Mouse (Mus musculus) brown adipose tissue, adult 24 weeks (tissue): Measurements from ENCODE around the gene Anp32e. TPM values are rescaled to one million over a fixed set of nuclear protein-coding genes. Genes with fewer than 3 reads are reported as not detected.
A peak's percentile ranks its signal among the peaks of the same experiment; 100 is the strongest.
"Not testable (repeated sequence)": the region's sequence is repeated elsewhere in the genome, so short reads cannot be mapped to it uniquely, and the experiment has no call there.

Source experiments
- H3K27ac ChIP-seq: fragments of 200-500 bp; replicated peaks from 2 replicates; pipeline ENCODE4 v1.5.1; 2012; ENCODE audit warnings: low read depth, mild to moderate bottlenecking, low read length
- H3K4me1 ChIP-seq: fragments of 200-500 bp; 2 replicates; pipeline ENCODE4 v1.6.1; 2012; ENCODE audit warnings: low read length, mixed read lengths; ENCODE audit not compliant: control insufficient read depth, insufficient read depth, insufficient read length
- H3K4me3 ChIP-seq: fragments of 200-500 bp; 2 replicates; pipeline ENCODE4 v1.5.1; 2012; ENCODE audit warnings: low read depth, mild to moderate bottlenecking, low read length, moderate library complexity; ENCODE audit not compliant: insufficient read depth
- polyA plus RNA-seq: library from polyadenylated mRNA; stranded (reverse); fragments of >200 nt; gene quantifications from 2 replicates; pipeline ENCODE4 v1.2.4, GENCODE M21; 2012; ENCODE audit not compliant: missing spikeins, insufficient read depth, insufficient read length

Anp32e gene
- polyA plus RNA-seq: 78.5 and 88.8 TPM in 2 replicates

DNA sequence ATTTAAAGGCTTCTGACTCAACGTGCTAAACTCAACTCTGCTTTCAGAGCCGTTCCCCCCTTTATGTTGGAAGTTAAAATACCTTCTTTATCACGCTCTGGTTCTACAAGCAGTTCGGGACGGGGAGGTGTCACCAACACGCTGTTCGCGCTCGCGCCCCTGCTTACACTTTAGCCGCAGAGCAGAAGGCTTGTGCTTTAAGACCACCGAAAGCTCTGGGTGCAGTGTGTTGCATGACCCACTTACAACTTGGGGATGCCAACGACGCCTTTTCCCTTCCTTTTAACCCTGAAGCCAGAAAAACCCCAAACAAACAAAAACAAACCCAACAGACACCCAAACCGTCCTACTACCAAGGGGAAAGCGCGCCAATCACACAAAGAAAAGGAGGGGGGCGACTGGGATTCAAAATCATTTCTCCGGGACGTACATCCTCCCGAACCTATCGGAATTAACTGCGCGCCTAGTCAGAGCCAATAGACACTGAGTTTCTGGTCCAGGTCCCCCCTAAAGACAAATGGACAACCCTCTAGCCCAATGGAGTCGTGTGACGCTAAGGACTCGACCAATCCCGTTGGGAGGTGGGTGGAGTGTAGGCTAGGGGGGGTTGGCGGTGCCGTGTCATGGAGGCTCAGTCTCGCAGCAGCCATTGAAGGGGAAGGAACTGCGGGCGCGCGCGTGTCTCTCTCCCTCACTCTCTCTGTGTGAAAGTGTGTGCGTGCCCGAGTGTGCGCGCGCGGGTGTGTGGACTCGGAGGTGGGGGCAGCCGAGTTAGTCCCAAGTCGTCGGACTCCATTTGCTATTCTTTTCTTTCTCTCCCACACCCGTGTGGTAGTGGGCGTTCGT is at the start of gene Anp32e:
Gene Anp32e (plus strand): TSS at position 589 of the 846 bp plus-strand sequence.
- Histone ChIP-seq H3K4me1 (no peaks in the 10 kb centered on the region), H3K27ac (peak within 1 kb of the TSS; percentile 83), H3K4me3 (peak within 1 kb of the TSS; percentile 99)

DNA sequence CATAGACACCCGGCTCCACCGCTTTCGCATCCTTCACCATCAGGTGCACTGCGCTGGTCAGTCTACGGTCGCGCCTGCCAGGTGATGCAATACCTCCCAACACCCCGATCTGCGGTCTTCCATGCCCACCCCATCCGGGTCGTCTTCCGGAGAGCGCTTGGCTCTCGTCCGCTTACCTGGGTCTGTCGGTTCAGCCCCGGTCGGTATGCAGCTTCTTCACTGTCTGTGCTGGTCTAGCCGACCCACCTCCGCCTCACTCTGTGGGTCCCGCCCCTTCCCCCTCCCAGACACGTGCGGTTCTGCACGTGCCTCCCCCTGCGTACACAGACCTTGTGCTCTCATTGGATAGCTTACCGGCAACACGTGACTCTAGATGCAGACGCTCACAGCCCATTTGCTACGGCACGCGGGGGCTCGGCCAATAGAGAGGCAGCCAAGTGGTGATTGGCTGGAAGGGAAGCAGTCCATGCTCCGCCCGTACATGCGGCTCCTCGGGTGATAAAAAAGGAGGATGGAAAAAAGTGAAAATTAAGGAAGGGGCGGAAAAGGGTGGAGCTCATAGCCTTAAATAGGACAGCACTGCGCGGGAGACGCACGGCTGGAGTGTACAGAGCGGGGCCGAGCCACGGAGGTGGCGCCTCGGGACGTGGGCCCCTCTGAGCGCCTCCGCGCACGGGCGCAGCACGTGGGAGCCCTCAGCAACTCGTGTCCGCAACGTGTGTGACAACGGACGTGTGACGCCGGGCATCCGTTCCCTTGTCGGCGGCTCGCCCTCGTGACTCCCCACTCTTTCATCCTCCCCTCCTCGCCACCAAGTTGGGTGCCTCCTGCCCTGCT is 46.8 kb upstream of the Anp32e start, which contains the start of gene Ciart:
Gene Ciart (minus strand): TSS at position 273 of the 837 bp plus-strand sequence.
- Histone ChIP-seq H3K4me1 (no peaks in the 10 kb centered on the region), H3K4me3 (peak within 1 kb of the TSS; percentile 56), H3K27ac (peak within 1 kb of the TSS; percentile 36)

DNA sequence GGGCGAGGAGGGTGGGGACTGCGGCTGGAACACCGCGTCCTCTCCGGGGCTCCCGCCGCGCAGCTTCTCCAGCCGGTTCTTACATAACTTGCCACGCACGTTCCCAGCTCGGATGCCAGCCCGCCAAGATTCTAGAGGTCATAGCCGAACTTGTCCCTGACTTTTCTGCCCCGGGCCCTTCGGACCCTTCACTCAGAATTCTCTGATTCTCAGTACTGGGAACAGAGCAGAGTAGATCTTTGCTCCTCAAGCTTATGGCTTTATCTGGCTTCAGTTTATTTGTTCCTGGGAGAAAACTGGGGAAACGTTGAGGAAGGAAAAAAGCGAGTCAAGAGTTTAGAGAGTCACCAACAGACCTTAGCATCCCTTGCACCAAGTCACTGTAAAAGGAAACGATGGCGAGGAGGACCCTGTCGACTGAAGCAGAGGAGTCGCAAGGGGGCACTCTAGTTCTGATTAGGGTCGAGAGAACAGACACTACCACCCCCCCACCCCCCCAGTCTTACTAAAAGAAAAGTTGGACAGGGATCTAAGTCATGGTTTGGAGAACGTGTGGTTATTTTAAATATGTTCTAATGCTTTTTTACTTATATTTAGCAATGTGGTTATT is 46.1 kb upstream of the Anp32e start:
- H3K4me1 ChIP-seq: no peaks in the 10 kb centered on the region
- H3K4me3 ChIP-seq: peak overlapping the region; percentile 47
- H3K27ac ChIP-seq: peak overlapping the region; percentile 36

DNA sequence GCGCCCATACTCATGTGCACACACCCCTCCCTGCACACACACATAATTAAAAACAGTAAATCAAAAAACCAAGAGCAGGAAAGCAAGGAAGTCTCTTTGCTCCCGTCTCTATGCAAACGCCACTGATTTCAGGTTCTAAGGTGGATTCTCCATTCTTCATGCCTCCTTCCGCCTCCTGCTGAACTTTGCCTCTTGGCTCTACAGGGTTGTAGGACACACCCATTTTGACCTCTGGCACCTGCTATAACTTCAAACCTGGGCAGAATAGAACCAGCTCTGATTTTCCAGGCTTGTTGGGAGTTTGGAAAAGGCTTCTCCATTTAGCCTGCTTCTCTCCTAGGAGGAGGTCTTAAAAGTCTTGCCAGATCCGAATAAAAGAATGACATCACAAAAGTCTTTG is 44.6 kb upstream of the Anp32e start:
- no peak overlapping the region for H3K27ac ChIP-seq
- no peaks in the 10 kb centered on the region for H3K4me1 ChIP-seq
- no peak overlapping the region for H3K4me3 ChIP-seq

DNA sequence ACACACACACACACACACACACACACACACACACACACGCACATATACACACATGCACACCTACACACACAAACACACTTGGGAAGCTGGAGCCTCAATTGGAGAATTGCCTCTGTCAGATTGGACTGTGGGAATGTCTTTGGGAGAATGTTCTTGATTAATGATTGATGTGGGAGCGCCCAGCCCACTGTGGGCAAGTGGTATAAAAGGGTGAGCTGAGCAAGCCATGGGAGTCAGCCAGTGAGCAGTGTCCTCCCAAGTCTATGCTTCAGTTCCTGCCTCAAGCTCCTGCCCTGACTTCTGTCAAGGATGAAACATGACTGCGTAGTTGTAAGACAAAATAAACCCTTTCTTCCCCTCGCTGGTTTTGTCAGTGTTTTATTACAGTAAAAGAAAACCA is 41.5 kb upstream of the Anp32e start:
- Histone ChIP-seq H3K4me1 (peaks cover 3% of the 10 kb centered on the region), H3K27ac (no peak overlapping the region), H3K4me3 (no peak overlapping the region)

DNA sequence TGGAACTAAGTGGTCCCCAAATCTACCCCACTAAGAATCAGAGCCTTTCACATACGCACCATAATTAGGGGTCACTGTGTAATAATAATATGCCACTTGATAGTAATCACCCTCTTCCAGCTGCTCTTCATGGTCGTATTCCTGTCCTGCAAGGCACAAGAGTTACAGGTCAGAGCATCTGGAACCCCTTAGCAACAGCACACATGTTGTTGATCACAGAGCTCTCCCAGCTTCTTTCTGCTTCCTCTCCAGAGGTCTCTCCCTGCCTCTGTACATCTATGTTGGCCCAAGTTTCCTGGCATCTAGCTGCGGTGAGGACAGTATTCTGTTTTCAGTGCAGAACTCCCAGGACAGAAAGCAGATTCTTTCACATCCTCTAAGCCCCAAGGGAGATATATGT is 39.4 kb upstream of the Anp32e start:
- no peak overlapping the region for H3K4me3 ChIP-seq
- H3K27ac ChIP-seq: peak overlapping the region; percentile 40
- peaks cover 4% of the 10 kb centered on the region for H3K4me1 ChIP-seq

DNA sequence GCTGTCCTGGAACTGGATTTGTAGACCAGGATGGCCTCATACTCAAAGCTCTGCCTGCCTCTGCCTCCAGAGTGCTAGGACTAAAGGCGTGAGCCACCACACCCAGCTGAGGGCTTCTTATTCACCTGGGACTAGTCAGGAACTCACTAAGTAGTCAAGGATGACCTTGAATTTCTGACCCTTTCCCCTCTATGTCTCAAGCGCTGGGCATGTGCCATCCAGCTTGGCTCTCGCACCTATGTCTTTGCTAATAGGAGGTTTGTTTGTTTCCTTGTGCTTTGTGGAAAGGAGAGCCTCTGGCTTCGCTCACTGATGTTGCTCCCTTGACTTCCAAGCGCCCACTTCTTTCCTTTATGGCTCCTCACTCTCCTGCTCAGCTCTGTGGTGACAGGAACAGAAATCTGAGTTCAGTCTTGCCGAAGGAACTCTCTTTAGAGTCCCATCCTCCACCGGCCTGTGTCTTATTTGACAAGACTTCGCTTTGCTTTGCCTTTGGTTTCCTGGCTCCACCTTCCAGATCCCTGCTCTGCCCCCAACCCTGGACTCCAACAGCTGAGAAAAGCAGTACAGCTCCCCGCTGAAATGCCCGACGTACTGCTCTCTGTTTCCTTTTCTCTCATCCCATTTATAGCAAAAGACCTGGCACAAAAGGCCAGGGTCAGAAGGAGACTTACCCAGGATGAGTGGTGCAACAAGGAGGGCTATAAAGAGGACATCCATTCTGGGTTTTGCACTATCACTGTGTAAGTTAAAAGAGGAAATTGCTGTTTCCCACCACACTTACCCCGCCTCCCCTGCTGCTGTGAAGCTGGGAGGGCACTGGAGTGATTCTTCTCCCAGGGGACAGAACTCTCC is 37.6 kb upstream of the Anp32e start, which contains the start of gene BC028528:
Gene BC028528 (minus strand): TSS at position 795 of the 855 bp plus-strand sequence.
- Histone ChIP-seq H3K27ac (peak within 1 kb of the TSS; percentile 86), H3K4me3 (peak within 1 kb of the TSS; percentile 53), H3K4me1 (peaks cover 7% of the 10 kb centered on the region)

DNA sequence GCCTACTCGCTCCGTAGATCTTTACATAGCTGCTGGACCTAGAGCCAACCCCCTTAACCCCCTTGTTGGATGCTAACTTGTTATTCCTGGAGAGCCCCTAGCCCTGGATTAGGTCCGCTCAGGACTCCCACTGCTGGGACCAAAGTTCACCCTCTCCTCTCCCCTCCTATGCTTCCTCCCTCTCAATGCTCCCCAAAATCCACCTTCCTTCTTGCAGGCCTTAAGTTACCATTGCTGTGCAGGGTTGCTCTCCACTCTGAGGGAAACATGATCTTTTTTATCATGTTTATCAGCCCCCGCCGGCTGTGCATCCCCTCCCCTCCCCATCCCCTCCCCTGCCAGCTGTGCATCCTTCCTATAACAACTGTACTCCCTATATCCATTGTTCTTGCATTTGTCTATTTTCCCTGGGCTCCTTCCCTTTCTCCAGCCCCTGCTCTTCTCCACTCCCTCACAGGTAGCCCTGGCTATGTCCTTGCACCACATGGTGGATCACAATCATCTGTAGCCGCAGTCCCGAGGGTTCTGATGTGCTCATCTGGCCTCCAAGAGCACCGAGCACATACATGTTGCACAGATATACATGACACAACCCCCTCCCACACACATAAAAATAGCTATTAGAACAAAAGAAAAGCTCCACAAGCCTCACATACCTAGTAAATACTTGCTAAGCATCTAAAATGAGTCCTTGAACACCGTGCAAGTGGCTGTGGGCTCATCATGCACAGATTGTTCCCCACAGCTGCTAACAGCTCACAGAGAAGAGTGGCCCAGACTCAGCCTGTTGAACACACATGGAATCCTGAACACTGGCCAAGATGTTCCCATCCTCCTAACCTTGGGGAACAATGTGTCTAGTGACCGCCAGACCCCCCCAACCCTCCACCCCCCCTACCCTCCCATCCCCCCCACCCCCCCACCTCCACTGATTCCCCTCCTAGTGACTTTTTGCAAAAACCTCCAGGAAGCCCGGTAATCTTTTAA is 36.7 kb upstream of the Anp32e start:
- Histone ChIP-seq H3K27ac (peak overlapping the region; percentile 86), H3K4me3 (peak overlapping the region; percentile 53), H3K4me1 (peaks cover 7% of the 10 kb centered on the region)

DNA sequence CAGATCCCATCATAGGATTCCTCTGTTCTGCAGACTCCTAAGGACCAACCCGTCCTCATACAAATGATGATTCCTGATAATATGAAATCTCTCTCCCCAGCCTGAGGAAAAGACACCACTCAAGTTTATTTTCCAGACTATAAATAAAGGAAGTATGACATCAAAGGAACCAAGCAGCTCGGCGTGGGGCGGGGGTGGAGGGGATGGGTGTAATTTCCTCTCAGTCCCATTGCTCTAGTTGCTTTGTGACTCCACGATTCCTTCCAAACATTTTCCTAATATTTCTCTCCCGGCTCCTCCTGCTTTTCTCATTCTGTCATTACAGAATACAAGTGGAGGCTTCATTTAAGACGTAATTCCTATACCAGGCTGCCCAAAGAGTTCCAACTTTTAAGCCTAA is 35.9 kb upstream of the Anp32e start:
- peak overlapping the region; percentile 35 for H3K4me3 ChIP-seq
- peaks cover 7% of the 10 kb centered on the region for H3K4me1 ChIP-seq
- H3K27ac ChIP-seq: peak overlapping the region; percentile 63

DNA sequence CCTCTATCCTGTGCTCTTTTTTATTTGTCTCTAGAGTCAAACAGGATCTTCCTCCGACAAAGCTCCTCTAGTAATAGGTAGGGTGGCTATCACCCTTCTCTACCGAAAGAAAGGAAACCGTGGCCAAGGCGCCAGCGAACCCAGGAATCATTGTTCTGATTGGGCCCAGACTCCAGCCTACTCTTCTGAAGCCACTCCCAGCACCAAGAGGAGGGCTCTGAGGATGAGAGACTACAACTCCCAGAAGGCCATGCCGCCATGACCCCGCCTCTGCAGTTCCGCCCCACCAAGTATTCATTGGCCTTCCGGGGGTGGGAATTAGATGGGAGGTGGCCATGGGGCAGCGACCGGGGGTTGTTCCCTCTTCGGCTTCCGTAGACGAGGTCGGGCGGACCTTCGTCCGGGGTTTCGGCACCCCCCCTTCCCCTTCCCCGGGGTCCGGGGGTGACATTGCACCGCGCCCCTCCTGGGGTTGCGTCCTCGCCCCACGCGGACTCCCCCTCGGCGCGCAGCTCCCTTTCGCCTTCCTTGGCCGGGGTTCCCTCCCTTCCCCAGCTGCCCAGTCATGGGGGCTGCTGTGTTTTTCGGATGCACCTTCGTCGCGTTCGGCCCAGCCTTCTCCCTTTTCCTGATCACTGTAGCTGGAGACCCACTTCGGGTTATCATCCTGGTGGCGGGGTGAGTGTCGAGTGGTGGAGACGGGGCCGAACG is 35.3 kb upstream of the Anp32e start, which contains the start of gene Aph1a:
Gene Aph1a (plus strand): TSS at position 364 of the 711 bp plus-strand sequence.
- H3K27ac ChIP-seq: peak within 1 kb of the TSS; percentile 95
- H3K4me3 ChIP-seq: peak within 1 kb of the TSS; percentile 82
- not testable (repeated sequence) for H3K4me1 ChIP-seq

DNA sequence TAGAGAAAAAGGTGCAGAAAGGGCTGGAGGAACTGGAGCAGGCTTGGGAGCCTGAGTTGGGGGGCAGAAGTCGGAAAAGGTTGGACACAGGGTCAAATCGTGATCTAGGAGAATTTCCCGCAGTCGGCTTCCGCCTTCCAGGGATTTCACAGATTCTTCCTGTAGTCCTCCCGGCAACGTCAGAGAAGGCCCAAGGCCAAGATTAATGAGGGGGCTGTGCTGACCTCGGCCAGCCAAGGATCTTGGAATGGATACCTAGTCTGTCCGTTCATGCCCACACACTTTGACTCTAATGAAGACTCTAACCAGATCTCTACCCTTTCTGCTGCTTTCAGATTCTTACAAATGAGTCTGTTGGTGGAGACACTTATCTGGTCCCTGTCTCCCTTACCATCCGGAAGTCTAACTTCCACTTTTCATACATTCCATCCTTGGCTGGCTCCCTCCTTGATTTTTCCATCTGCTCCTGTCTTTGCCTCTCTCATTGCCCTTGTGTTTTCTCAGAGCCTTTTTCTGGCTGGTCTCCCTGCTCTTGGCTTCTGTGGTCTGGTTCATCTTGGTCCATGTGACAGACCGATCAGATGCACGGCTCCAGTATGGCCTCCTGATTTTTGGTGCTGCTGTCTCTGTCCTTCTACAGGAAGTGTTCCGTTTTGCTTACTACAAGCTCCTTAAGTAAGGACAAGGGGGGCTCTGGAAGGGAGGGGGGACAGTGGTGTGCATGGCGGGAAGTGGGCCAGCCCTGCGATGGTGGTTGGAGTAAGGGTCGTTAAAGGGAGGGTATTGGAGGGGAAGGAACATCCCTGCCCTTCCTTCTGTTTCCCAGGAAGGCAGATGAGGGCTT is 34.5 kb upstream of the Anp32e start:
- H3K4me3 ChIP-seq: peak overlapping the region; percentile 82
- peaks cover 7% of the 10 kb centered on the region for H3K4me1 ChIP-seq
- H3K27ac ChIP-seq: peak overlapping the region; percentile 95

DNA sequence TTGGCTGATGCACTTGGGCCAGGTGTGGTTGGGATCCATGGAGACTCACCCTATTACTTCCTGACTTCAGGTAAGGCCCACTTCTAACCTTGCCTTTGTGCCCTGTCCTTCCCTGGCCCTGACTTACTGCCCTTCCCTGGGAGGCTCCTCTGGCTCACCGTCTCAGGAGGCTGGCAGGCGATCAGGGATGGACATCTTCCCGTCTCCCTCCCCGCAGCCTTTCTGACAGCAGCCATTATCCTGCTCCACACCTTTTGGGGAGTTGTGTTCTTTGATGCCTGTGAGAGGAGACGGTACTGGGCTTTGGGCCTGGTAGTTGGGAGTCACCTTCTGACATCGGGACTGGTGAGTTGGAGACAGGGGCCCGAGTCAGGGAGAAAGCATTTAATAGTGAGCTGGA is 33.5 kb upstream of the Anp32e start:
- H3K27ac ChIP-seq, H3K4me1 ChIP-seq: not testable (repeated sequence)
- 0 out of 2 replicates have a peak overlapping the region, but pooled peaks have one; percentile 2 for H3K4me3 ChIP-seq
